Mouse (Mus musculus) urinary bladder, postnatal 4 days (tissue): Measurements from ENCODE around the gene Tmem94.

Source experiments
- DNase-seq, 2 experiments: peaks; one replicate each; pipeline ENCODE4 v3.0.0; 2021 to 2022; ENCODE audit warnings: low spot score in 2 of 2

Tmem94 gene

GRCm38 (mm10) chr11:115766356-115766943, 1.2 kb downstream of the Tmem94 start:
- DNase-seq, result no peak

GRCm38 (mm10) chr11:115766981-115767380, 1.7 kb downstream of the Tmem94 start:
- no peak for DNase-seq

- DNase-seq, result no peak
These were observed 3.7 kb downstream of the Tmem94 start for GRCm38 (mm10) chr11:115768896-115769295.

GRCm38 (mm10) chr11:115774653-115775052, 9.4 kb downstream of the Tmem94 start:
- DNase-seq, result no peak

GRCm38 (mm10) chr11:115775821-115776665, 10.8 kb downstream of the Tmem94 start:
- DNase-seq, result no peak

DNA sequence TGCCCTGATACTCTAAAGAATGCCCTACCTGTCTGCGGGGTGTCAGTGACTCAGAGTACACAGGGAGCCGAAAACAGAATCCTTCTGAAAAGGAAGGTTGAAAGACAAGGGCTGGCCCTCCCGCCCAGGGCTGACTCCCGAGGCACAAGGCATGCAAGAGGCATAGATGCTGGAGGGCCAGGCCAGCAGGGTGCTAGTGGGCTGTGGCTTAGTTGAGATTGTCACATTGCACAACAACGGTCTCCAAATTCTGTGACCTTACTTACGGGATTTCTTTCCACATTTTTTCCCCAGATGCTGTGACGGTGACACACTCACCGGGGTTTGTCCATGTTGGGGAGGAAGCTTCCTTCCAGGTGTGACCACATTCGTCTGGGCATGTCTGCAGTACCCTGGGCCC, 11.7 kb downstream of the Tmem94 start:
- DNase-seq, result no peak

DNA sequence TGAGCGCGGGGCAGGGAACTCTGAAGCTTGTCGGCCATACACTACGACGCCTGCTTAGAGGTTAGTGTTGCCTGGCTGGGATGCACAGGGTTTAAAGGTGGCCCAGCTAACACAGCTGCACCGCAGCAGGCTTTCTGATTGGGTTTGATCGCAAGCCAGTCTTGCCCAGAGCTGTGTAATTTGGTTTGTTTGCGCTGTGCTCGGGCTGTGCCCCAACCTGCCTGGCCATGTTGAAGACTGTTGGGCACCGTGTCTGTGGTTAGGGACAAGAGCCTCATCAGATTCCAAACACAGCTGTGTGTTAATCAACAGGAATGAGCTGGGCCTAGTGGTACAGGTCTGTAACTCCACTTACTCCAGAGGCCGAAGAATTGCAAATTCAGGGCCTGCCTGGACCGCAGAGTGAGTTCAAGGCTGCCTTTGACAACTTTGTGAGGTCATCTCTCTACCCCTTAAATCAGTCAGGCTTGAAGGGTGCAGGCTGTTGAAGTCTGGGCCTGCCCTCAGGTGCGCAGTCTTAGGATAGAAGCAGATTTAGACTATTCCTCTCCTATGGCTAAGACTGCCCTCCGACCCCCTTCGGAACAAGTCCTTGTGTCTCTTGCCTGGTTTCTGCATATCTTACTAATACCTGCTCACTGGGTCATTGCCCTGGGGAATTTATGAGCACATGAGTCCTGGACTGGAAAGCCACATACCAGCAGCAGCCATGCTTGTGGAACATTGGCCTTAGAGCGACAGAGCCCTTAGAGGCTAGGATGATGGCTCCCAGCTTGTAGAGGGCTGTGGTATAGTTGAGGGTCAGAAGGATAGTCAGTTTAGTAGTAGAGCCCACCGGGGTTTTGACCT, 12.5 kb downstream of the Tmem94 start:
- peak; percentile 42 to 64 for DNase-seq

DNA sequence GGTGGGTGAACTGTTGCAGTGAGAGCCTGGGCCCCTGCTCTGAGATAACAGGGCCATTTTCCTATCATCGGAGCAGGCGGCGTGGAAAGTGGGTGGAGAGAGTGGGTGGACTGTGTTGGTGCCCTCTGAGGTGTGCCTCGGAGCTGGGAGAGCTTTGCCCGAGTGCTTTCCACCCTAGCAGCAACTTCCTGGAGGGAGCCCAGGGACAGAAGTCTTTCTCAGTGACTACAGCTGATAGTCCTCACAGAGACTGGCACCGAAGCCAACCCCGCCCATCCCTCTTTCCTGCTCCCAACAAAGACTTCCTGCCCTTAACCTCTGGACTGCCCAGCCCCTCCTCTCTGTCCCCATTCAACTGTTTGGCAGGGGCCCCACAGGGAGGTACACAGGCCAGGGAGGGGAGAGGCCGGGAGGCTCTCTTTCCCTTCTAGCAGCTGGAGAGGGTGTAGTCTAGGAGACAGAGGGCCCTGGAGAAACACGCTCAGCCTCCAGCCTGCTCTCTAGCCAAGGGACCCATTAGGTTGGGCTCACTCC, 13.9 kb downstream of the Tmem94 start:
- DNase-seq, result peak; percentile 72 to 79

- DNase-seq, result peak in 1 of 2 experiments; percentile 47
These were observed 15.2 kb downstream of the Tmem94 start for GRCm38 (mm10) chr11:115780141-115781070.

GRCm38 (mm10) chr11:115786473-115786872, 21.2 kb downstream of the Tmem94 start:
- DNase-seq, result no peak

GRCm38 (mm10) chr11:115789787-115790186, 24.6 kb downstream of the Tmem94 start:
- DNase-seq, result no peak

DNA sequence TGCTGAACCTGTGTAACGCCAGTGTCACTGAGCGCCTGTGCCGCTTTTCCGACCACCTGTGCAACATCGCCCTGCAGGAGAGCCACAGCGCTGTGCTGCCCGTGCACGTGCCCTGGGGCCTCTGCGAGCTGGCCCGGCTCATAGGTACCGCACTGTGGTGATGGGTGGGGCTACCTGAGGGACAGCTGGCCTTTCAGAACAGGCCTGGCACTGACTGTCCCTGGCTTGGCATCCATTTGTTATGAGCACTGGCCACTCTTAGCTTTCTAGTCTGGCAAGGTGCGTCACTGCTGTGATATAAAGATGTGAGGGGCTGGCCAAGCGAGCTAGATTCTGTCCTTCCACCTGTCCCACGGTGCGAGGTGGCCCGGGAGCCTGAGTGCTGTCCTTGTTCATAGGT, 26.7 kb downstream of the Tmem94 start:
- no peak for DNase-seq

GRCm38 (mm10) chr11:115792353-115792752, 27.1 kb downstream of the Tmem94 start:
- DNase-seq, result no peak

DNA sequence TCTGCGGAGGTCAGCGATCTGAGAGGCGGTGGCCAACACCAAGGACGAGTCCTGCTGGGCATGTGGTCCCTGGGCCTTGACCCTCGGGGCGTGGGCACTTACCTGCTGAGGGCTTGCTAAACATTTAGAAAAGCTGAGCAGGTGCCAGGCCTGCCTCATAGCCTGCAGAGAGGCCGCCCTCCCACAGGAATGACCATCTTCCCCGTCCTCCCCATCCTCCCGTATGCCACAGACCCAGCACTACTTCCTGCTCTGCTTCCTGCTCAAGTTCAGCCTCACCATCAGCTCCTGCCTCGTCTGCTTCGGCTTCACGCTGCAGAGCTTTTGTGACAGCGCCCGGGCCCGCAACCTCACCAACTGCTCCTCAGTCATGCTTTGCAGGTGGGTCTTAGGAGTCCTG, 31.7 kb downstream of the Tmem94 start:
- no peak for DNase-seq

- DNase-seq, result no peak
These were observed 32.4 kb downstream of the Tmem94 start for GRCm38 (mm10) chr11:115797665-115798064.

DNA sequence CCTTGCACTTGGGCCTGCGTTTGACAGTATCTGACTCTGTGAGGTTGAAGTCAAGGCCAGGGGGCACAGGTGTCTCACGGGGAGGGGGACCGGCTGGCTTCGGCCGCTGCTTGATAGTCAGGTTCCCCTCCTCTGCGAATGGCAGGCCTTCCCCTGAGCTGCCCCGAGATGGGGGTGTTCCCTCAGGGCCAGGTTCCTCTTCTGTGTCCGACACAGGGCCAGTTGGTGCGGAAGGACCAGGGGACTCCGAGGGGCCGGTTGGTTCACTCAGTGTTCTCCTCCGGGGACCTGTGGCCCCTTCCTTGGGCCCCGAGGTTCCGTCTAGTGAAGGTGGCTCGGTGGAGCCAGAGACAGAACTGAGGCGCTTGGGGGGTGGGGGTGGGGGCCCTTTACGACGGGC, 35.7 kb downstream of the Tmem94 start:
- DNase-seq, result no peak

DNA sequence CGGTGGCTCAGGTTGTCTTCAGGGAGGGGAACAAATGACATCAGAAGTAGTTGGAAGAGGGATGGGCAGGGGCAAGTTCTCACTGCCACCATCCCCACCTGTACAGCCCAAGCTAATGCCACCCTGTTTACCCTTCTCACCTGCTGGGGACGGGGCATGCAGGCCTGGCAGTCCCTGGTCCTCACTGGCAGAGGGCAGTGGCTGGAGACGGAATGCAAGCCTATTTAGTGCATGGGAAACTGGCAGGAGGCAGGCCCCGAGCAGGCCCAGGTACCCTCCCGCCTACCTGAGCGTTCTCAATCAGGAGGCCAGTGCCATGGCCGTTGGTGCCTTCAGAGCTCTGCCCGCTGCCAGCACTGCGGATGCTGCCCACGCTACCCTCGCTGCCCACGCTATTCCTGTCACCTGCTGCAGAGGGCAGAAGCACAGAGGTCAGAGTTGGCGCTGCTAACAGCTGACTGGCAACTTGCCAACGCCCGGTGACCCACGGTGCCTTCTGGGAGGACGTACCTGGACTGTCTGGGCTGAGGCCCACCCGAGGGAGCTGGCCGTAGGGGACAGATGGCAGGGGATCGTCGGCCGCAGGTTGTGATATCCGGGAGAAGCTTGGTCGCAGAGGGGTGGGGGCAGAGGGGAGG, 38.0 kb downstream of the Tmem94 start:
- DNase-seq, result no peak

DNA sequence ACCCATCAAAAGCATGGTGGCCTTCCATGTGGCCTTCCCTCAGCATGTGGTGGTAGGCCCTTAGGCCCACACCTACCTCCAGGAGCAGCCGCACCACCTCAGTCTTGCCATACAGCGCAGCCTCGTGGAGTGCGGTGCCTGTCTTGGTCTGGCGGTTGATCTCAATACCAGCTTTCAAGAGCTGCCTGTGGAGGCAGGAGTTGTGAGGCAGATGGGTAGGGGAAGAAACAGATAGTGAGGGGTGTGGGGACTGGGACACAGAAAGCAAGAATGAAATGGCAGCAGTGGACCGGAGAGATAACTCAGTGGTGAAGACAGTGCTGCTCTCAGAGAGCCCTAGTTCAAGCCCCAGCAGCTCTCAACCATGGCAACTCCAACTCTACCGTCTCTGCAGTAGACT, 39.8 kb downstream of the Tmem94 start:
- DNase-seq, result no peak

DNA sequence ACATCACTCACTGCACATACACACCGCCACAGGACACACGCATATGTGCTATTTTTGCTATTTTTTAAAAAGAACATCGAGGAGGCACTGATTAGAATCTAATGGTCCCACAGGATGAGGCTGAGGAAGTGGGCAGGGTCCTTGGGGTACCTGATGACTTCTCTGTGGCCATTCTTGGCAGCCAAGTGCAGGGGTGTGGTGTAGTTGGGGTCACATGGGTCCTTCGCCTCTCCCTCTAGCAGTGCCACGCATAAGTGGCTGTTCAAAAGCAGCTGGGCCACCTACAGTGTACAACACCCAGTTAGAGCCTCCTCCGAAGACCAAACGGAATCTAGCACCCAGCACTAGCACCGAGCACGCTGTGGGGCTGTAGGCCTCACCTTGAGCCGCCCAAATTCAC, 40.9 kb downstream of the Tmem94 start:
- DNase-seq, result no peak

DNA sequence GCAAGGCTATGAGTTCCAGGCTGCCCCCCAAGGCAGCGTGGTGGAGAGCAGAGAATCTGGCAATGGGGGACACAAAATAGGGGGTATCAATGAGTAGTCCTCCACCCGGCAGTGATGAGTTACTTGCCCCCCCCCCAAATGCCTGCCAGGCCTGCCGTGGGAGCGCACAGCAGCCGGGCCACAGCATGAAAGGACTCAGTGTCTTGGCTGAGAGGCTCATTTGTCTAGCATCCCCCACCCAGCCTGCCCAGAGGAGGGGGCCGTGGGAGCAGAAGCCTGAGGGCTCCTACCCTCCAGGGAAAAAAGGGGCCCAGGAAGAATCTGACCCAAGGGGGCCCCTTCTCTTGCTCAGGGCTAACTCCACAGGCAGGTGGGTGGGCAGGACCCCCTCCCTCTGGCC, 42.1 kb downstream of the Tmem94 start:
- DNase-seq, result no peak

DNA sequence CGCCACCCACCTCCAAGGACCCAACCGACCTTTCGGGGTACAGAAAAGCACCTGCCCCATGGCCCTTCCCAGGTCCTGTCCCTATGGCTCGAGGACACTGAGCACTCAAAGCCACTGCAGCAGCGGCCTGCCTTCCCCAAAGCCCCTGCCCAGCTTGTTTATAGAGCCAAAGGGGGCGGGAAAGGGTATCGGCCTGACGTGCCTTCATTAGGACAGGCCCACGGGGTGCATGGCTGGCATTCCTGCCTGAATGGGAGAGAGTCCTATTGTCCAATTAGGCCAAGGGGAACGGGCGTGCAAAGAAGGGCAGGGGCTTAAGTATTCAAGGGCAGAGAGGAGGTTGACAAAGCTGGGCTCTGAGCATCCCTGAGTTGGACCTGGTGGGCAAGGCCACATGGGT, 42.7 kb downstream of the Tmem94 start:
- DNase-seq, result no peak
